Mouse (Mus musculus) embryonic facial prominence, embryonic 13.5 days (tissue): ENCODE data around the gene Crip1. TPM values are rescaled to one million over a fixed set of nuclear protein-coding genes. Genes with fewer than 3 reads are reported as not detected.

ENCODE experiments used
- ATAC-seq: fragments of 200-750 bp; cut with Nextera tagmentation; 2 replicates; pipeline ENCODE4 v1.8.0; 2017; ENCODE audit warnings: low read depth; ENCODE audit not compliant: insufficient number of reproducible peaks, insufficient read depth, low FRiP score, low TSS enrichment
- H3K27ac ChIP-seq: fragments of 300-500 bp; sonication (generic); 2 replicates; pipeline ENCODE4 v1.5.1; 2015; ENCODE audit warnings: moderate library complexity, mild to moderate bottlenecking, inconsistent platforms
- H3K27me3 ChIP-seq: fragments of 300-500 bp; sonication (generic); 2 replicates; pipeline ENCODE4 v1.6.1; 2015; ENCODE audit warnings: mild to moderate bottlenecking, inconsistent platforms
- H3K36me3 ChIP-seq: fragments of 300-500 bp; sonication (generic); 2 replicates; pipeline ENCODE4 v1.6.1; 2015; ENCODE audit warnings: mild to moderate bottlenecking, inconsistent platforms
- H3K4me1 ChIP-seq: fragments of 300-500 bp; sonication (generic); 2 replicates; pipeline ENCODE4 v1.6.1; 2015; ENCODE audit warnings: inconsistent platforms
- H3K4me2 ChIP-seq: fragments of 300-500 bp; sonication (generic); 2 replicates; pipeline ENCODE4 v1.6.1; 2015; ENCODE audit warnings: moderate library complexity, mild to moderate bottlenecking, inconsistent platforms
- H3K4me3 ChIP-seq: fragments of 300-500 bp; sonication (generic); 2 replicates; pipeline ENCODE4 v1.5.1; 2015; ENCODE audit warnings: mild to moderate bottlenecking, inconsistent platforms
- H3K9ac ChIP-seq: fragments of 300-500 bp; sonication (generic); 2 replicates; pipeline ENCODE4 v1.6.1; 2015; ENCODE audit warnings: mild to moderate bottlenecking, inconsistent platforms
- H3K9me3 ChIP-seq: fragments of 300-500 bp; sonication (generic); 2 replicates; pipeline ENCODE4 v1.6.1; 2016; ENCODE audit warnings: inconsistent platforms
- WGBS: fragments of 180-500 bp; shearing (Covaris S2); methylation state at CpG from one replicate; pipeline ENCODE4 v1.1.7; 2015; ENCODE audit warnings: mixed read lengths; 5-methylcytosine and 5-hydroxymethylcytosine counted together
- polyA plus RNA-seq: library from polyadenylated mRNA; unstranded; fragments of >200 nt; fragmentation: Nextera tagmentation; extraction: Ambion mirVana; gene quantifications from 2 replicates; pipeline ENCODE4 v1.2.1, GENCODE M21; 2015

Crip1 gene
- polyA plus RNA-seq, 1 experiment from 2014 or later: 230 TPM

- peak overlapping the region; percentile 63; the same call in 1 of the 2 replicates for H3K9ac ChIP-seq
- H3K27me3 ChIP-seq: peaks cover 58% of the 10 kb centered on the region
- 35% methylated on average over 8 of the region's 8 CpGs for WGBS
- peak overlapping the region; percentile 53 for H3K4me3 ChIP-seq
- H3K4me2 ChIP-seq: peak overlapping the region; percentile 80
- ATAC-seq: no peak
- H3K4me1 ChIP-seq: peaks cover 49% of the 10 kb centered on the region
- H3K9me3 ChIP-seq: no peaks in the 10 kb centered on the region
- H3K27ac ChIP-seq: peak overlapping the region; percentile 1; the same call in 1 of the 2 replicates
- peaks cover 24% of the 10 kb centered on the region for H3K36me3 ChIP-seq
Observed at GRCm38 (mm10) chr12:113141531-113141973, 4.6 kb upstream of the Crip1 start.

GRCm38 (mm10) chr12:113142021-113142975 lies 3.8 kb upstream of the Crip1 start:
- peaks cover 66% of the 10 kb centered on the region for H3K27me3 ChIP-seq
- peak overlapping the region; percentile 80 for H3K4me2 ChIP-seq
- H3K9me3 ChIP-seq: no peaks in the 10 kb centered on the region
- peak overlapping the region; percentile 53 for H3K4me3 ChIP-seq
- H3K36me3 ChIP-seq: peaks cover 17% of the 10 kb centered on the region
- no peak for ATAC-seq
- peak overlapping the region; percentile 63 for H3K9ac ChIP-seq
- 19% methylated on average over 15 of the region's 15 CpGs for WGBS
- peak overlapping the region; percentile 1; the same call in 1 of the 2 replicates for H3K27ac ChIP-seq
- H3K4me1 ChIP-seq: peaks cover 51% of the 10 kb centered on the region

- 59% methylated on average over 7 of the region's 7 CpGs for WGBS
- Histone ChIP-seq H3K4me2 (peak overlapping the region; percentile 80), H3K27me3 (peaks cover 75% of the 10 kb centered on the region), H3K4me3 (no peak overlapping the region; the same call in 1 of the 2 replicates), H3K27ac (no peak overlapping the region), H3K9me3 (no peaks in the 10 kb centered on the region), H3K9ac (peak overlapping the region; percentile 16; the same call in 1 of the 2 replicates), H3K36me3 (peaks cover 8% of the 10 kb centered on the region), H3K4me1 (peaks cover 49% of the 10 kb centered on the region)
- no peak for ATAC-seq
Observed at GRCm38 (mm10) chr12:113143164-113143563, 3.0 kb upstream of the Crip1 start.

- Histone ChIP-seq H3K9me3 (no peaks in the 10 kb centered on the region), H3K27me3 (peaks cover 84% of the 10 kb centered on the region), H3K27ac (no peak overlapping the region), H3K36me3 (no peaks in the 10 kb centered on the region), H3K9ac (no peak overlapping the region), H3K4me3 (no peak overlapping the region), H3K4me1 (peaks cover 44% of the 10 kb centered on the region), H3K4me2 (no peak overlapping the region)
- 77% methylated on average over 20 of the region's 20 CpGs for WGBS
- no peak for ATAC-seq
Observed at GRCm38 (mm10) chr12:113144001-113144756, 1.9 kb upstream of the Crip1 start.

GRCm38 (mm10) chr12:113144886-113145285 lies 1.2 kb upstream of the Crip1 start:
- Histone ChIP-seq H3K9me3 (no peaks in the 10 kb centered on the region), H3K27ac (no peak overlapping the region), H3K36me3 (no peaks in the 10 kb centered on the region), H3K4me3 (no peak overlapping the region), H3K27me3 (peaks cover 84% of the 10 kb centered on the region), H3K9ac (no peak overlapping the region), H3K4me1 (peaks cover 38% of the 10 kb centered on the region), H3K4me2 (no peak overlapping the region)
- no peak for ATAC-seq
- 92% methylated on average over 16 of the region's 16 CpGs for WGBS

- H3K4me1 ChIP-seq: peaks cover 33% of the 10 kb centered on the region
- H3K9me3 ChIP-seq: no peaks in the 10 kb centered on the region
- 80% methylated on average over 5 of the region's 5 CpGs for WGBS
- no peak overlapping the region for H3K4me3 ChIP-seq
- H3K36me3 ChIP-seq: no peaks in the 10 kb centered on the region
- H3K27me3 ChIP-seq: peaks cover 83% of the 10 kb centered on the region
- no peak for ATAC-seq
- H3K9ac ChIP-seq: no peak overlapping the region
- no peak overlapping the region for H3K27ac ChIP-seq
- no peak overlapping the region for H3K4me2 ChIP-seq
Observed at GRCm38 (mm10) chr12:113145591-113145990, 525 bp upstream of the Crip1 start.

GRCm38 (mm10) chr12:113147481-113147880 lies 1.4 kb downstream of the Crip1 start:
- Histone ChIP-seq H3K36me3 (no peaks in the 10 kb centered on the region), H3K27me3 (peaks cover 81% of the 10 kb centered on the region), H3K9ac (no peak overlapping the region), H3K4me2 (no peak overlapping the region), H3K27ac (no peak overlapping the region), H3K4me3 (no peak overlapping the region), H3K4me1 (peaks cover 32% of the 10 kb centered on the region), H3K9me3 (no peaks in the 10 kb centered on the region)
- no peak for ATAC-seq
- 83% methylated on average over 8 of the region's 8 CpGs for WGBS

- Histone ChIP-seq H3K27ac (no peak overlapping the region), H3K36me3 (no peaks in the 10 kb centered on the region), H3K4me3 (no peak overlapping the region), H3K27me3 (peaks cover 74% of the 10 kb centered on the region), H3K9me3 (no peaks in the 10 kb centered on the region), H3K9ac (peak overlapping the region; percentile 6; the same call in 1 of the 2 replicates), H3K4me2 (no peak overlapping the region), H3K4me1 (peaks cover 27% of the 10 kb centered on the region)
- ATAC-seq: no peak
- 39% methylated on average over 16 of the region's 16 CpGs for WGBS
Observed at GRCm38 (mm10) chr12:113148381-113149035, 2.4 kb downstream of the Crip1 start.

- H3K4me2 ChIP-seq: no peak overlapping the region
- no peak overlapping the region for H3K4me3 ChIP-seq
- no peak overlapping the region for H3K9ac ChIP-seq
- no peaks in the 10 kb centered on the region for H3K9me3 ChIP-seq
- ATAC-seq: no peak
- WGBS: 68% methylated on average over 4 of the region's 4 CpGs
- H3K27me3 ChIP-seq: peaks cover 68% of the 10 kb centered on the region
- H3K27ac ChIP-seq: no peak overlapping the region
- peaks cover 27% of the 10 kb centered on the region for H3K4me1 ChIP-seq
- no peaks in the 10 kb centered on the region for H3K36me3 ChIP-seq
Observed at GRCm38 (mm10) chr12:113149341-113149740, 3.2 kb downstream of the Crip1 start.

GRCm38 (mm10) chr12:113149896-113150295 lies 3.8 kb downstream of the Crip1 start:
- Histone ChIP-seq H3K4me1 (peaks cover 30% of the 10 kb centered on the region), H3K36me3 (no peaks in the 10 kb centered on the region), H3K9me3 (no peaks in the 10 kb centered on the region), H3K27me3 (peaks cover 62% of the 10 kb centered on the region), H3K4me2 (no peak overlapping the region), H3K4me3 (no peak overlapping the region), H3K9ac (no peak overlapping the region), H3K27ac (no peak overlapping the region)
- ATAC-seq: no peak
- WGBS: 78% methylated on average over 3 of the region's 3 CpGs

GRCm38 (mm10) chr12:113150591-113150990 lies 4.5 kb downstream of the Crip1 start:
- Histone ChIP-seq H3K9me3 (no peaks in the 10 kb centered on the region), H3K27me3 (peaks cover 61% of the 10 kb centered on the region), H3K4me2 (no peak overlapping the region), H3K4me3 (no peak overlapping the region; the same call in 1 of the 2 replicates), H3K27ac (no peak overlapping the region), H3K9ac (no peak overlapping the region), H3K4me1 (peaks cover 37% of the 10 kb centered on the region), H3K36me3 (no peaks in the 10 kb centered on the region)
- 72% methylated on average over 4 of the region's 4 CpGs for WGBS
- ATAC-seq: no peak
